Mouse (Mus musculus): ENCODE results near the gene Ip6k1. TPM values are rescaled to one million over a fixed set of nuclear protein-coding genes. Genes with fewer than 3 reads are reported as not detected.

The Ip6k1 gene
- total and polyA plus RNA-seq, 3 experiments: 31.8 to 59.1 (median 37.2) TPM

GRCm38 (mm10) chr9:108093586-108093985 is 91.3 kb downstream of the Ip6k1 start:
- Histone ChIP-seq H3K9ac (ENCODE audit: control insufficient read depth, low read depth, low read length, poor library complexity, severe bottlenecking) (peak overlapping the region; percentile 93), H3K4me1 (ENCODE audit: control insufficient read depth in 1 of 2, insufficient read depth in 2 of 2, low read length in 2 of 2) (peaks cover 3 to 10% of the 10 kb centered on the region in 2 experiments; a peak in 3 of 4 replicates), H3K4me3 (ENCODE audit: control insufficient read depth in 1 of 2, insufficient read depth in 1 of 2, low read depth in 2 of 2, low read length in 2 of 2) (peak overlapping the region; percentile 77 to 82), H3K27me3 (ENCODE audit: control insufficient read depth in 1 of 2, insufficient read depth in 2 of 2, low read length in 2 of 2) (no peaks in the 10 kb centered on the region), H3K27ac (ENCODE audit: control insufficient read depth, low read depth, low read length) (0 out of 2 replicates have a peak overlapping the region, but pooled peaks have one; percentile 2), H3K9me3 (replicated peaks; ENCODE audit: insufficient read depth, low read length) (no peaks in the 10 kb centered on the region), H3K36me3 (ENCODE audit: control insufficient read depth in 1 of 2, insufficient read depth in 2 of 2, low read length in 2 of 2) (no peaks in the 10 kb centered on the region; a peak in 1 of 4 replicates), H3K79me2 (ENCODE audit: control insufficient read depth, insufficient read depth, low read length, poor library complexity) (peaks cover 10% of the 10 kb centered on the region)
- TF ChIP-seq ZMIZ1 (IDR thresholded peaks at IDR 0.05; ENCODE audit: low read depth, low read length) (no peak), NELFE (IDR thresholded peaks at IDR 0.05; ENCODE audit: low read depth, low read length) (no peak), MXI1 (IDR thresholded peaks at IDR 0.05; ENCODE audit: low read depth, low read length) (no peak), EP300 (IDR thresholded peaks at IDR 0.05; ENCODE audit: low read depth in 1 of 2, low read length in 2 of 2) (no peak), RAD21 (IDR thresholded peaks at IDR 0.05; ENCODE audit: low read depth, low read length) (no peak), POLR2A (IDR thresholded peaks at IDR 0.05; ENCODE audit: control insufficient read depth in 1 of 2, insufficient read depth in 1 of 2, low read depth in 1 of 2, low read length in 2 of 2, poor library complexity in 1 of 2) (no peak), MAX (IDR thresholded peaks at IDR 0.05; ENCODE audit: low read length) (no peak), GATA1 (IDR thresholded peaks at IDR 0.05; ENCODE audit: low read depth, low read length) (no peak), SIN3A (IDR thresholded peaks at IDR 0.05; ENCODE audit: low read length) (no peak), KAT2A (conservative IDR thresholded peaks at IDR 0.05; ENCODE audit: low read depth, low read length) (no peak)
- DNase-seq (ENCODE audit: low read depth, low spot score): no peak

GRCm38 (mm10) chr9:108094184-108094941 is 92.1 kb downstream of the Ip6k1 start, which contains the start of gene Apeh:
Gene Apeh (minus strand): TSS chr9:108094606.
- Histone ChIP-seq H3K27me3 (ENCODE audit: control insufficient read depth in 1 of 2, insufficient read depth in 2 of 2, low read length in 2 of 2) (no peaks in the 10 kb centered on the region), H3K36me3 (ENCODE audit: control insufficient read depth in 1 of 2, insufficient read depth in 2 of 2, low read length in 2 of 2) (no peaks in the 10 kb centered on the region; a peak in 1 of 4 replicates), H3K27ac (ENCODE audit: control insufficient read depth, low read depth, low read length) (peak within 1 kb of the TSS; percentile 86), H3K4me3 (ENCODE audit: control insufficient read depth in 1 of 2, insufficient read depth in 1 of 2, low read depth in 2 of 2, low read length in 2 of 2) (peak within 1 kb of the TSS; percentile 77 to 82), H3K9me3 (replicated peaks; ENCODE audit: insufficient read depth, low read length) (no peaks in the 10 kb centered on the region), H3K4me1 (ENCODE audit: control insufficient read depth in 1 of 2, insufficient read depth in 2 of 2, low read length in 2 of 2) (peaks cover 3 to 10% of the 10 kb centered on the region in 2 experiments; a peak in 3 of 4 replicates), H3K79me2 (ENCODE audit: control insufficient read depth, insufficient read depth, low read length, poor library complexity) (peaks cover 10% of the 10 kb centered on the region), H3K9ac (ENCODE audit: control insufficient read depth, low read depth, low read length, poor library complexity, severe bottlenecking) (peak within 1 kb of the TSS; percentile 93)
- peak; percentile 97 for DNase-seq (ENCODE audit: low read depth, low spot score)
- TF ChIP-seq USF1 (IDR thresholded peaks at IDR 0.05; ENCODE audit: low read depth, low read length): no peak
- TF ChIP-seq TBP (IDR thresholded peaks at IDR 0.05; ENCODE audit: low read depth, low read length): 0 out of 2 replicates have a peak, but pooled peaks have one; percentile 18
- TF ChIP-seq MYC (IDR thresholded peaks at IDR 0.05; ENCODE audit: low read depth, low read length): no peak
- TF ChIP-seq HCFC1 (IDR thresholded peaks at IDR 0.05; ENCODE audit: low read depth, low read length): peak; percentile 77; the same call in 1 of the 2 replicates
- peak; percentile 93 for TF ChIP-seq ELF1 (IDR thresholded peaks at IDR 0.05; ENCODE audit: low read depth, low read length)
- no peak for TF ChIP-seq ETS1 (IDR thresholded peaks at IDR 0.05; ENCODE audit: low read depth, low read length)
- no peak for TF ChIP-seq CTCF (IDR thresholded peaks at IDR 0.05 in 2 of 3, conservative IDR thresholded peaks at IDR 0.05 in 1 of 3; ENCODE audit: control insufficient read depth in 1 of 3, insufficient read depth in 1 of 3, low read depth in 2 of 3, low read length in 3 of 3, poor library complexity in 1 of 3, severe bottlenecking in 1 of 3)
- peak; percentile 69 for TF ChIP-seq ZMIZ1 (IDR thresholded peaks at IDR 0.05; ENCODE audit: low read depth, low read length)
- TF ChIP-seq POLR2A (IDR thresholded peaks at IDR 0.05; ENCODE audit: control insufficient read depth in 1 of 2, insufficient read depth in 1 of 2, low read depth in 1 of 2, low read length in 2 of 2, poor library complexity in 1 of 2): peak; percentile 43 to 86; a peak in 3 of 4 replicates
- peak; percentile 69 for TF ChIP-seq MXI1 (IDR thresholded peaks at IDR 0.05; ENCODE audit: low read depth, low read length)
- peak; percentile 84 for TF ChIP-seq POLR2AphosphoS2 (IDR thresholded peaks at IDR 0.05; ENCODE audit: low read length)
- peak; percentile 78 for TF ChIP-seq SIN3A (IDR thresholded peaks at IDR 0.05; ENCODE audit: low read length)
- no peak for TF ChIP-seq NRF1 (IDR thresholded peaks at IDR 0.05; ENCODE audit: insufficient read depth, low read depth, low read length, poor library complexity, severe bottlenecking)
- TF ChIP-seq EP300 (IDR thresholded peaks at IDR 0.05; ENCODE audit: low read depth in 1 of 2, low read length in 2 of 2): no peak
- TF ChIP-seq MAZ (IDR thresholded peaks at IDR 0.05; ENCODE audit: low read depth, low read length): 0 out of 2 replicates have a peak, but pooled peaks have one; percentile 51
- 0 out of 2 replicates have a peak, but pooled peaks have one; percentile 24 for TF ChIP-seq TCF12 (IDR thresholded peaks at IDR 0.05; ENCODE audit: low read depth, low read length)
- peak; percentile 87 for TF ChIP-seq NELFE (IDR thresholded peaks at IDR 0.05; ENCODE audit: low read depth, low read length)
- no peak for TF ChIP-seq CHD2 (IDR thresholded peaks at IDR 0.05; ENCODE audit: low read length)
- no peak for TF ChIP-seq KAT2A (conservative IDR thresholded peaks at IDR 0.05; ENCODE audit: low read depth, low read length)
- no peak for TF ChIP-seq ZC3H11A (IDR thresholded peaks at IDR 0.05; ENCODE audit: low read depth, low read length)

Data from MEL (cell line).